Mouse (Mus musculus) kidney, embryonic 15.5 days (tissue): ENCODE results near the gene Vti1a. TPM values are rescaled to one million over a fixed set of nuclear protein-coding genes. Genes with fewer than 3 reads are reported as not detected.

Source experiments
- ATAC-seq: fragments of 200-750 bp; cut with Nextera tagmentation; replicated peaks from 2 replicates; pipeline ENCODE4 v1.8.0; 2017; ENCODE audit warnings: moderate TSS enrichment; ENCODE audit not compliant: low FRiP score
- H3K27ac ChIP-seq: fragments of 300-500 bp; sonication (generic); 2 replicates; pipeline ENCODE4 v1.5.1; 2015; ENCODE audit warnings: mild to moderate bottlenecking, inconsistent platforms
- H3K27me3 ChIP-seq: fragments of 300-500 bp; sonication (generic); 2 replicates; pipeline ENCODE4 v1.6.1; 2015; ENCODE audit warnings: inconsistent platforms
- H3K36me3 ChIP-seq: fragments of 300-500 bp; sonication (generic); 2 replicates; pipeline ENCODE4 v1.6.1; 2015; ENCODE audit warnings: inconsistent platforms
- H3K4me1 ChIP-seq: fragments of 300-500 bp; sonication (generic); 2 replicates; pipeline ENCODE4 v1.6.1; 2015; ENCODE audit warnings: inconsistent platforms
- H3K4me2 ChIP-seq: fragments of 300-500 bp; sonication (generic); 2 replicates; pipeline ENCODE4 v1.6.1; 2015; ENCODE audit warnings: moderate library complexity, mild to moderate bottlenecking, inconsistent platforms
- H3K4me3 ChIP-seq: fragments of 300-500 bp; sonication (generic); replicated peaks from 2 replicates; pipeline ENCODE4 v1.5.1; 2015; ENCODE audit warnings: mild to moderate bottlenecking, inconsistent platforms
- H3K9ac ChIP-seq: fragments of 300-500 bp; sonication (generic); 2 replicates; pipeline ENCODE4 v1.6.1; 2015; ENCODE audit warnings: mild to moderate bottlenecking, inconsistent platforms
- H3K9me3 ChIP-seq: fragments of 300-500 bp; sonication (generic); replicated peaks from 2 replicates; pipeline ENCODE4 v1.6.1; 2016; ENCODE audit warnings: inconsistent platforms
- WGBS: fragments of 180-500 bp; shearing (Covaris S2); methylation state at CpG from one replicate; pipeline ENCODE4 v1.1.7; 2015; ENCODE audit warnings: mixed read lengths; 5-methylcytosine and 5-hydroxymethylcytosine counted together
- polyA plus RNA-seq: library from polyadenylated mRNA; unstranded; fragments of >200 nt; fragmentation: Nextera tagmentation; extraction: Ambion mirVana; gene quantifications from 2 replicates; pipeline ENCODE4 v1.2.1, GENCODE M21; 2015

Gene Vti1a
- polyA plus RNA-seq, 1 experiment from 2014 or later: 30.6 TPM

DNA sequence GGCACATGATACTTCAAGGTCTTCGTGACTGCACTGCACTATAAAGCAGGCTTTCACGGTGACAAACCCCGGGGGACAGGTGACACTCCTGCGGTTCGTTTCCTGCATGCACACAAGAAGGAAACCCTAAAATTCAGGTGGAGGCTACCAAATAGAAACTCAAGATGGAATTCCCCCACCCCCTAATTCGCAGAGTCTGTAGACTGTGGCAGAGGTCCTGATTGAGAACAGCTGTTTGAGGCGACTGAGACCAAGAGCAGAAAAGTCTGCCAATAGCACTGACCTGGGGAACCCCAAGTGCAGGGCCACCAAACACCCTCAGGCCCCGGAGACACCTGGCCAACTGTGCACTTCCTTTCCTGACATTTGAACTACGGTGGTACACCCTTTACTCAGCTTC is 351.7 kb downstream of the Vti1a start:
- Histone ChIP-seq H3K9ac (no peak overlapping the region), H3K9me3 (no peaks in the 10 kb centered on the region), H3K27me3 (no peaks in the 10 kb centered on the region), H3K4me2 (no peak overlapping the region), H3K4me3 (no peak overlapping the region), H3K4me1 (peaks cover 8% of the 10 kb centered on the region), H3K36me3 (no peaks in the 10 kb centered on the region), H3K27ac (no peak overlapping the region)
- no peak for ATAC-seq
- WGBS: 41% methylated on average over 9 of the region's 9 CpGs

GRCm38 (mm10) chr19:55668896-55669295 is 352.8 kb downstream of the Vti1a start:
- 33% methylated on average over 9 of the region's 9 CpGs for WGBS
- no peak for ATAC-seq
- Histone ChIP-seq H3K9me3 (no peaks in the 10 kb centered on the region), H3K27me3 (no peaks in the 10 kb centered on the region), H3K9ac (no peak overlapping the region), H3K4me2 (no peak overlapping the region), H3K27ac (no peak overlapping the region), H3K36me3 (no peaks in the 10 kb centered on the region), H3K4me1 (peaks cover 8% of the 10 kb centered on the region), H3K4me3 (no peak overlapping the region)

Other genes starting within 250 kb of the Vti1a start
- gene Gpam, start 189.1 kb upstream of the Vti1a start, polyA plus RNA-seq: 18.1 and 19.0 TPM in 2 replicates
- not detected in 2 replicates for gene Tectb, start 135.6 kb upstream of the Vti1a start, polyA plus RNA-seq
- gene Gucy2g, start 75.1 kb upstream of the Vti1a start, polyA plus RNA-seq: 0.04 and 0.05 TPM in 2 replicates
- gene Acsl5, start 64.4 kb upstream of the Vti1a start, polyA plus RNA-seq: 50.3 and 51.2 TPM in 2 replicates
- gene Zdhhc6, start 263 bp upstream of the Vti1a start, polyA plus RNA-seq: 98.6 and 99.7 TPM in 2 replicates